Mouse (Mus musculus) intestine, postnatal 0 days (tissue): Measurements from ENCODE around the gene D630039A03Rik. TPM values are rescaled to one million over a fixed set of nuclear protein-coding genes. Genes with fewer than 3 reads are reported as not detected.

Experiments
- ATAC-seq: fragments of 200-750 bp; cut with Nextera tagmentation; 2 replicates; pipeline ENCODE4 v1.8.0; 2017; ENCODE audit warnings: mild to moderate bottlenecking, moderate TSS enrichment, moderate library complexity
- H3K27ac ChIP-seq: fragments of 300-500 bp; sonication (generic); 2 replicates; pipeline ENCODE4 v1.5.1; 2014; ENCODE audit warnings: mild to moderate bottlenecking, low read depth, low read length, moderate library complexity
- H3K27me3 ChIP-seq: fragments of 300-500 bp; sonication (generic); replicated peaks from 2 replicates; pipeline ENCODE4 v1.6.1; 2014; ENCODE audit warnings: low read length, mixed read lengths; ENCODE audit not compliant: control insufficient read depth, insufficient read depth
- H3K36me3 ChIP-seq: fragments of 300-500 bp; sonication (generic); 2 replicates; pipeline ENCODE4 v1.6.1; 2014; ENCODE audit warnings: mild to moderate bottlenecking, moderate library complexity; ENCODE audit not compliant: control insufficient read depth, insufficient read depth
- H3K4me1 ChIP-seq: fragments of 300-500 bp; sonication (generic); replicated peaks from 2 replicates; pipeline ENCODE4 v1.6.1; 2014; ENCODE audit warnings: antibody characterized with exemption, low read length, mixed read lengths; ENCODE audit not compliant: control insufficient read depth, insufficient read depth
- H3K4me2 ChIP-seq: fragments of 300-500 bp; sonication (generic); replicated peaks from 2 replicates; pipeline ENCODE4 v1.6.1; 2014; ENCODE audit warnings: low read depth, mild to moderate bottlenecking, moderate library complexity
- H3K4me3 ChIP-seq: fragments of 300-500 bp; sonication (generic); 2 replicates; pipeline ENCODE4 v1.5.1; 2014; ENCODE audit warnings: low read depth, low read length
- H3K9ac ChIP-seq: fragments of 300-500 bp; sonication (generic); 2 replicates; pipeline ENCODE4 v1.6.1; 2014; ENCODE audit warnings: mild to moderate bottlenecking, low read depth, low read length
- H3K9me3 ChIP-seq: fragments of 300-500 bp; sonication (generic); 2 replicates; pipeline ENCODE4 v1.6.1; 2016; ENCODE audit warnings: mixed run types; ENCODE audit not compliant: control insufficient read depth
- CTCF ChIP-seq: sonication (generic); IDR thresholded peaks from 2 replicates; pipeline ENCODE4 v1.5.1; 2016; ENCODE audit warnings: low read depth, mild to moderate bottlenecking, control low read depth, antibody characterized with exemption, moderate library complexity
- WGBS: fragments of 180-500 bp; shearing (Covaris S2); extraction: QIAGEN DNeasy Blood & Tissue Kit; methylation state at CpG from one replicate; pipeline ENCODE4 v1.1.7; 2014; 5-methylcytosine and 5-hydroxymethylcytosine counted together
- polyA plus RNA-seq: library from polyadenylated mRNA; unstranded; fragments of >200 nt; fragmentation: Nextera tagmentation; extraction: Ambion mirVana; gene quantifications from 2 replicates; pipeline ENCODE4 v1.2.1, GENCODE M21; 2015

Gene D630039A03Rik
- polyA plus RNA-seq, 1 experiment from 2014 or later = 6.6 TPM

DNA sequence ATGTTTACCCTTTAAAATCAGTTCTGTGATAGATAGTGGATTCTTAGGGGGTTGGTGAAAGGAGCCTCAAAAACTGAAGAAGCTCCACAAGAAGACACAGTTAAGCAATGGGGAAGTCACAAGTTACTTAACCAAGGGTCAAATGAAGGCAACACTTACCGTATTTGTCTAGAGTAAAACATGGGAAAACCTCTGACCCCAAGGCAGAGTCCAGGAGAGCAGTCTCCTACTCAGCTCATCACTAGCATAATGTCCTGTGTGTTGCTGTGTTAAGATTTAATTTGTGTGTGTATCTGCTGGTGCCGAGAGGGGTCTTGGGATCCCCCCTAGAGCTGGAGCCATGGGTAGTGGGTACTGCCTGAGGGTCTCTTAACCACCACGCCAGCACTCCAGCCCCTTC, 36.3 kb upstream of the D630039A03Rik start:
- H3K9me3 ChIP-seq = no peaks in the 10 kb centered on the region
- peak overlapping the region; percentile 46 for H3K27ac ChIP-seq
- H3K4me1 ChIP-seq = peaks cover 27% of the 10 kb centered on the region
- H3K36me3 ChIP-seq = peaks cover 33% of the 10 kb centered on the region
- H3K4me2 ChIP-seq = peak overlapping the region; percentile 39
- no peak for TF ChIP-seq CTCF
- ATAC-seq = no peak
- 66% methylated on average over 3 of the region's 3 CpGs for WGBS
- H3K27me3 ChIP-seq = no peaks in the 10 kb centered on the region
- no peak overlapping the region for H3K4me3 ChIP-seq
- H3K9ac ChIP-seq = no peak overlapping the region

GRCm38 (mm10) chr4:57949866-57950265, 33.8 kb upstream of the D630039A03Rik start:
- 0 out of 2 replicates have a peak overlapping the region, but pooled peaks have one; percentile 6 for H3K27ac ChIP-seq
- no peaks in the 10 kb centered on the region for H3K27me3 ChIP-seq
- H3K4me2 ChIP-seq = no peak overlapping the region
- no peak overlapping the region for H3K9ac ChIP-seq
- no peak for ATAC-seq
- no peak overlapping the region for H3K4me3 ChIP-seq
- 79% methylated on average over 6 of the region's 6 CpGs for WGBS
- no peak for TF ChIP-seq CTCF
- peaks cover 25% of the 10 kb centered on the region for H3K4me1 ChIP-seq
- H3K36me3 ChIP-seq = peaks cover 50% of the 10 kb centered on the region
- H3K9me3 ChIP-seq = no peaks in the 10 kb centered on the region

DNA sequence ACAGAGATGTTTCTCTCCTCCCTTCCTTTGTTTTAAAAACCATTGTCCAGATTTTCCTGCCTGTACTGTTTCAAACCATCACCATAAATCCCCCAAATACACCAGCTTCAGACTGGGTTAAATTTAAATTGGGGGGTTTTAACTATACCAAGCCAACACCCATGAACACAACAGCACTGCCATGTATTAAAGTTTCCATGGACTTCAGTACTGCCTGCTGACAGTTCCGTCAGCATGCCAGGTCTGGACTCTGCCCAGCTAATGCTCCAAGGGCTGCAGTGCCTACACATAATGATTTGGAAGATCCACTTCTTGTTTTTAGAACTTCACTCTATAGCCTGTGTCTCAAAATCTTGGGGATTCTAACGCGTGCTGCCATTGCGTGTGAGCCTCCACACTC, 31.4 kb upstream of the D630039A03Rik start:
- Histone ChIP-seq H3K36me3 (peaks cover 63% of the 10 kb centered on the region), H3K27me3 (no peaks in the 10 kb centered on the region), H3K27ac (peak overlapping the region; percentile 87), H3K4me1 (peaks cover 16% of the 10 kb centered on the region), H3K4me3 (no peak overlapping the region), H3K4me2 (peak overlapping the region; percentile 30), H3K9me3 (no peaks in the 10 kb centered on the region), H3K9ac (no peak overlapping the region)
- peak; percentile 84 for ATAC-seq
- WGBS = 68% methylated on average over 4 of the region's 4 CpGs
- TF ChIP-seq CTCF = no peak

GRCm38 (mm10) chr4:57947036-57947435, 30.9 kb upstream of the D630039A03Rik start:
- no peak for TF ChIP-seq CTCF
- no peak overlapping the region for H3K4me3 ChIP-seq
- peak overlapping the region; percentile 87 for H3K27ac ChIP-seq
- peak overlapping the region; percentile 30; the same call in 1 of the 2 replicates for H3K4me2 ChIP-seq
- ATAC-seq = peak; percentile 95
- no peaks in the 10 kb centered on the region for H3K9me3 ChIP-seq
- 28% methylated on average over 10 of the region's 10 CpGs for WGBS
- H3K9ac ChIP-seq = no peak overlapping the region
- peaks cover 63% of the 10 kb centered on the region for H3K36me3 ChIP-seq
- H3K4me1 ChIP-seq = peaks cover 12% of the 10 kb centered on the region
- H3K27me3 ChIP-seq = no peaks in the 10 kb centered on the region

- Histone ChIP-seq H3K27ac (no peak overlapping the region), H3K4me2 (no peak overlapping the region), H3K36me3 (peaks cover 30% of the 10 kb centered on the region), H3K4me3 (no peak overlapping the region), H3K27me3 (no peaks in the 10 kb centered on the region), H3K9ac (no peak overlapping the region), H3K9me3 (no peaks in the 10 kb centered on the region), H3K4me1 (peaks cover 8% of the 10 kb centered on the region)
- 73% methylated on average over 2 of the region's 2 CpGs for WGBS
- ATAC-seq = no peak
- no peak for TF ChIP-seq CTCF
These were observed 26.8 kb upstream of the D630039A03Rik start for GRCm38 (mm10) chr4:57942892-57943291.

DNA sequence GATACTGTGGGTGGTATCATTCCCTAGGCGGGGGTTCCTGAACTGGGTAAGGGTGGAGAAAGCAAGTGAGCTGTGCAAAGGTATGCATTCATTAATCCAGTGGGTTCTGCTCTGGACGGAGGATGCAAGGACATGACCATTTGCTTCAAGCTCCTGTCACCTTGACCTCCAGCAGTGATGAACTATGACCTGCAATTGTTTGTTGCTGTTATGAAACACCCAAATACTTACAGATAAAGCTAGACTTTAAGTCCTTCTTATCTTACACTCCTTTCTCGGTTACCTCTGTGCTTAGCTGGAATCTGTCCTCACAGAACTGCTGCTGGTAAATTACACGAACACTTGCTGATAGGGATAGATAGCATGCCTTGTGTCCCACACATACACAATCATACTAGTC, 24.5 kb upstream of the D630039A03Rik start:
- WGBS = 53% methylated on average over 4 of the region's 4 CpGs
- Histone ChIP-seq H3K36me3 (peaks cover 19% of the 10 kb centered on the region), H3K4me1 (no peaks in the 10 kb centered on the region), H3K27me3 (no peaks in the 10 kb centered on the region), H3K27ac (no peak overlapping the region), H3K4me2 (no peak overlapping the region), H3K9ac (no peak overlapping the region), H3K9me3 (no peaks in the 10 kb centered on the region), H3K4me3 (no peak overlapping the region)
- ATAC-seq = 0 out of 2 replicates have a peak, but pooled peaks have one; percentile 20
- no peak for TF ChIP-seq CTCF

GRCm38 (mm10) chr4:57937292-57937691, 21.2 kb upstream of the D630039A03Rik start:
- WGBS = 87% methylated on average over 6 of the region's 6 CpGs
- Histone ChIP-seq H3K27ac (no peak overlapping the region), H3K4me1 (no peaks in the 10 kb centered on the region), H3K27me3 (no peaks in the 10 kb centered on the region), H3K9me3 (no peaks in the 10 kb centered on the region), H3K4me3 (no peak overlapping the region), H3K36me3 (no peaks in the 10 kb centered on the region), H3K4me2 (no peak overlapping the region), H3K9ac (no peak overlapping the region)
- ATAC-seq = no peak
- TF ChIP-seq CTCF = no peak
